In the genomic region with DNA sequence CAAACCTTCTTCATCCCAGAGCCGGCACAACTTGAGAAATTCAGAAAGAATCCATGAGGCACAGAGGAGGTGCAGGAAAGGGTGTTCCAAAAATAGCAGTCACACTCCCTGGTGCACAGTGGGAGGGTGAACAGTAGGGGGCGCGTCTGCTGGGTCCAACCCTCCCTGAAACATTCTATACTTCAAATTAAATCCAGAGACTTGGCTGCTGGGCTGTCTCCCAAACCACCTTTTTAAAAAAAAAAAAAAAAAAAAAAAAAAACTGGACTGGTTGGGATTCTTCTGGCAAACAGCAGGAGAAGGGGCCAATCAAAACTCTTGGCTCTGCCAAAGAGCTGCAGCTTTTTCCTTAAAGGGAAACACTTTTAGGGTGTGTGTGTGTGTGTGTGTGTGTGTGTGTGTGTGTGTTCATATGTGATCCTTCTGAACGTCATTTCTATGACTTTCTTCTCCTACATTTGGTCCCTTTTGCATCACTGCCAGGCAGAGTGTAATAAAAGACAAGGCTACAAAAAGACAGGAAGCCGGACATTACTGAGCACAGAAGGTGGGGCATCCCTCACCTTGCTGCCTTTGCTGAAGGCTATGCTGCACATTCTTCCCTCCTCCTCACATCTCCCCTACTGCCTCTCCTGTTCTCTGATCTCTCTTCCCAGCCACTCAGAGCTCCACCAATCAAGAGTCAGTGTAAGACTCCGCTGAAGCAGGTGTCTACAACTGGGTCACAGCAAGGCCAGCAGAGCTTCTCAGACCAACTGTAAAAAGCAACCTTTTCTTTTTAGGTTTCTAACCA, we compare ENCODE assay signal across 8 mouse cellular contexts. TPM values are rescaled to one million over a fixed set of nuclear protein-coding genes. Genes with fewer than 3 reads are reported as not detected.
DNase-seq lines count a peak whose midpoint lies in the region; ATAC-seq and TF ChIP-seq lines count a peak whose summit lies in the region.

No protein-coding gene starts in this region.

- DNase-seq in ovary, postnatal 10 days (ENCODE audit: low spot score): peak; percentile 31
- DNase-seq in ovary, adult 18-20 months (ENCODE audit: low spot score): no peak
- DNase-seq in cerebellum, adult 9-10 months: peak; percentile 81
- peak; percentile 57 to 70 for DNase-seq in frontal cortex, postnatal 14 days (ENCODE audit: low spot score in 2 of 2)
- DNase-seq in hindbrain, embryonic 11.5 days (ENCODE audit: low spot score): peak; percentile 60
- peak; percentile 48 to 70 for DNase-seq in layer of hippocampus, postnatal 14 days (ENCODE audit: low spot score in 2 of 2)

- H3K9ac ChIP-seq in hindbrain, embryonic 11.5 days (ENCODE audit: low read depth, low read length): no peak overlapping the region

- no peak overlapping the region for H3K4me3 ChIP-seq in hindbrain, embryonic 11.5 days (ENCODE audit: low read depth, low read length)
- no peak overlapping the region for H3K4me3 ChIP-seq in testis, adult 2 months (ENCODE audit: control insufficient read depth, low read depth, low read length)

- TF ChIP-seq POLR2A in testis, adult 2 months (IDR thresholded peaks at IDR 0.05; ENCODE audit: control insufficient read depth, low read depth, low read length): no peak

- 30% methylated on average over 6 of the region's 6 CpGs for WGBS in hindbrain, embryonic 11.5 days

- ATAC-seq in hindbrain, embryonic 11.5 days (ENCODE audit: low FRiP score): no peak
- ATAC-seq in megakaryocyte-erythroid progenitor cell, adult 5-6 weeks (replicated peaks; ENCODE audit: low FRiP score, low TSS enrichment, poor library complexity, severe bottlenecking): 0 out of 2 replicates have a peak, but pooled peaks have one; percentile 65

- no peaks in the 10 kb centered on the region for H3K4me1 ChIP-seq in hindbrain, embryonic 11.5 days (replicated peaks; ENCODE audit: control insufficient read depth, insufficient read depth, low read length)
- 0 out of 2 replicates have a peak, but pooled peaks cover 2% of the 10 kb centered on the region for H3K4me1 ChIP-seq in testis, adult 2 months (ENCODE audit: control insufficient read depth, insufficient read depth, low read length)

- H3K36me3 ChIP-seq in hindbrain, embryonic 11.5 days (ENCODE audit: control insufficient read depth, insufficient read depth, low read length): no peaks in the 10 kb centered on the region
- no peaks in the 10 kb centered on the region for H3K36me3 ChIP-seq in testis, adult 2 months (ENCODE audit: control insufficient read depth, insufficient read depth, low read length)

- no peaks in the 10 kb centered on the region for H3K9me3 ChIP-seq in hindbrain, embryonic 11.5 days (ENCODE audit: control insufficient read depth, low read length)

- TF ChIP-seq CTCF in testis, adult 2 months (IDR thresholded peaks at IDR 0.05; ENCODE audit: control insufficient read depth, insufficient read depth, insufficient replicate concordance, low read depth, low read length): peak; percentile 43; the same call in 1 of the 2 replicates

- H3K27ac ChIP-seq in hindbrain, embryonic 11.5 days (ENCODE audit: low read depth, low read length): no peak overlapping the region
- no peak overlapping the region for H3K27ac ChIP-seq in testis, adult 2 months (ENCODE audit: control insufficient read depth, insufficient read depth, low read depth, low read length)

- no peak overlapping the region for H3K4me2 ChIP-seq in hindbrain, embryonic 11.5 days (replicated peaks; ENCODE audit: low read depth, low read length)

- H3K27me3 ChIP-seq in hindbrain, embryonic 11.5 days (ENCODE audit: control insufficient read depth, insufficient read depth, low read length): no peaks in the 10 kb centered on the region
- no peaks in the 10 kb centered on the region for H3K27me3 ChIP-seq in testis, adult 2 months (ENCODE audit: control insufficient read depth, insufficient read depth, low read length)

RNA-seq across cellular contexts. Expression of a gene that starts 49.2 kb away (rescaled TPM):
- polyA plus RNA-seq in hindbrain, embryonic 11.5 days (2014; fragmentation: Nextera tagmentation; extraction: Ambion mirVana): 115 and 142 TPM in 2 replicates
- total RNA-seq in layer of hippocampus, postnatal 14 days (2021): 100 to 1,000 TPM; 228 to 234 TPM
- 0.37 and 1.8 TPM in 2 replicates for total RNA-seq in megakaryocyte-erythroid progenitor cell, adult 5-6 weeks (2014; fragmentation: Nextera tagmentation)
- total RNA-seq in megakaryocyte-erythroid progenitor cell, adult 5-6 weeks (2017): 0.28 and 1.4 TPM in 2 replicates
- polyA plus RNA-seq in testis, adult 2 months (2012; rRNA removed): 12.7 and 13.1 TPM in 2 replicates

Comparison
In these comparisons a context has a peak if more than half of its experiments do, and no peak if none do; other contexts are left out.
1. RNA of a gene that starts 49.2 kb away (total RNA-seq): 228 to 234 TPM in layer of hippocampus, postnatal 14 days; 0.28 to 1.8 TPM in megakaryocyte-erythroid progenitor cell, adult 5-6 weeks; every median in the first group is over 10 times any median in the second.